Mouse (Mus musculus) spleen, postnatal 14 days (tissue): Measurements from ENCODE around the gene Mrpl28.

ENCODE experiments used
- DNase-seq, 2 experiments: peaks; one replicate each; pipeline ENCODE4 v3.0.0; 2021 to 2022; ENCODE audit warnings: low spot score in 2 of 2

The Mrpl28 gene

GRCm38 (mm10) chr17:26115956-26116487 is 7.3 kb upstream of the Mrpl28 start:
- DNase-seq: no peak

GRCm38 (mm10) chr17:26116503-26117258 is 6.6 kb upstream of the Mrpl28 start:
- no peak for DNase-seq

- peak in 1 of 2 experiments; percentile 52 for DNase-seq
Observed at GRCm38 (mm10) chr17:26119766-26120710, 3.3 kb upstream of the Mrpl28 start.

- DNase-seq: no peak
Observed at GRCm38 (mm10) chr17:26122431-26123140, 714 bp upstream of the Mrpl28 start.

- no peak for DNase-seq
Observed at GRCm38 (mm10) chr17:26124560-26124959, 1.3 kb downstream of the Mrpl28 start.

GRCm38 (mm10) chr17:26125226-26125625 is 1.9 kb downstream of the Mrpl28 start:
- no peak for DNase-seq

GRCm38 (mm10) chr17:26131062-26131732 is 7.9 kb downstream of the Mrpl28 start:
- no peak for DNase-seq

- no peak for DNase-seq
Observed at GRCm38 (mm10) chr17:26131856-26132853, 8.9 kb downstream of the Mrpl28 start.

- DNase-seq: no peak
Observed at GRCm38 (mm10) chr17:26137106-26137750, 13.9 kb downstream of the Mrpl28 start.

- no peak for DNase-seq
Observed at GRCm38 (mm10) chr17:26137751-26138130, 14.4 kb downstream of the Mrpl28 start.

- peak; percentile 85 to 89 for DNase-seq
Observed at GRCm38 (mm10) chr17:26138239-26138836, 15.0 kb downstream of the Mrpl28 start, which contains the start of gene Axin1. Gene Axin1 (plus strand): TSS chr17:26138688.

- no peak for DNase-seq
Observed at GRCm38 (mm10) chr17:26138901-26139381, 15.6 kb downstream of the Mrpl28 start.

- DNase-seq: no peak
Observed at GRCm38 (mm10) chr17:26142796-26143195, 19.5 kb downstream of the Mrpl28 start.

- no peak for DNase-seq
Observed at GRCm38 (mm10) chr17:26143386-26143785, 20.1 kb downstream of the Mrpl28 start.

GRCm38 (mm10) chr17:26149056-26149455 is 25.8 kb downstream of the Mrpl28 start:
- DNase-seq: no peak

- no peak for DNase-seq
Observed at GRCm38 (mm10) chr17:26151886-26152630, 28.8 kb downstream of the Mrpl28 start.

GRCm38 (mm10) chr17:26162736-26163135 is 39.4 kb downstream of the Mrpl28 start:
- DNase-seq: no peak

GRCm38 (mm10) chr17:26168039-26168438 is 44.7 kb downstream of the Mrpl28 start:
- DNase-seq: peak in 1 of 2 experiments; percentile 13
